In genomic region chr2:77263477-77264435, GRCm38 (mm10) we compare ENCODE assay signal across 12 mouse cellular contexts. TPM values are rescaled to one million over a fixed set of nuclear protein-coding genes. Genes with fewer than 3 reads are reported as not detected.
DNase-seq lines count a peak whose midpoint lies in the region; ATAC-seq and TF ChIP-seq lines count a peak whose summit lies in the region.
"Had no signal": no experiment of that assay in that cellular context is flagged by ENCODE, and none has a peak within 500 bp of the region (broad histone marks: within the 10 kb centered on the region; RNA-seq: fewer than 3 reads in every experiment).

No protein-coding gene starts in this region.

- no peak overlapping the region for H3K4me3 ChIP-seq in hindbrain, embryonic 15.5 days
- no peak overlapping the region for H3K4me3 ChIP-seq in hindbrain, embryonic 11.5 days (ENCODE audit: low read depth, low read length)
- H3K4me3 ChIP-seq in neural tube, embryonic 12.5 days = no peak overlapping the region
- no peak overlapping the region for H3K4me3 ChIP-seq in olfactory bulb, adult 2 months (ENCODE audit: insufficient read depth, low read depth, low read length)
- H3K4me3 ChIP-seq: limb, embryonic 13.5 days had no signal

- H3K36me3 ChIP-seq in hindbrain, embryonic 15.5 days = no peaks in the 10 kb centered on the region
- H3K36me3 ChIP-seq in hindbrain, embryonic 11.5 days (ENCODE audit: control insufficient read depth, insufficient read depth, low read length) = no peaks in the 10 kb centered on the region
- H3K36me3 ChIP-seq in neural tube, embryonic 12.5 days = no peaks in the 10 kb centered on the region
- H3K36me3 ChIP-seq: limb, embryonic 13.5 days had no signal

- 51% methylated on average over 11 of the region's 11 CpGs for WGBS in hindbrain, embryonic 15.5 days
- 59% methylated on average over 11 of the region's 11 CpGs for WGBS in hindbrain, embryonic 11.5 days
- 72% methylated on average over 11 of the region's 11 CpGs for WGBS in neural tube, embryonic 12.5 days
- WGBS in olfactory bulb, adult 2 months = 71% methylated on average over 11 of the region's 11 CpGs

- DNase-seq in hindbrain, embryonic 11.5 days (ENCODE audit: low spot score) = no peak
- no peak for DNase-seq in neural tube, embryonic 10.5 days (ENCODE audit: extremely low spot score, low spot score)
- DNase-seq in cerebellum, postnatal 14 days = peak; percentile 77 to 85
- no peak for DNase-seq in spleen, postnatal 14 days (ENCODE audit: low spot score in 2 of 2)
- DNase-seq in layer of hippocampus, adult 9-11 months = no peak
- DNase-seq: kidney, postnatal 14 days; lung, postnatal 4 days; thymus, postnatal 25 days had no signal

- no peak overlapping the region for H3K4me2 ChIP-seq in hindbrain, embryonic 15.5 days
- H3K4me2 ChIP-seq in hindbrain, embryonic 11.5 days (replicated peaks; ENCODE audit: low read depth, low read length) = no peak overlapping the region
- H3K4me2 ChIP-seq in neural tube, embryonic 12.5 days (replicated peaks) = no peak overlapping the region
- H3K4me2 ChIP-seq: limb, embryonic 13.5 days had no signal

- H3K9ac ChIP-seq in hindbrain, embryonic 15.5 days = no peak overlapping the region
- H3K9ac ChIP-seq in hindbrain, embryonic 11.5 days (ENCODE audit: low read depth, low read length) = no peak overlapping the region
- no peak overlapping the region for H3K9ac ChIP-seq in neural tube, embryonic 12.5 days
- H3K9ac ChIP-seq: limb, embryonic 13.5 days had no signal

- H3K9me3 ChIP-seq in hindbrain, embryonic 15.5 days = no peaks in the 10 kb centered on the region
- H3K9me3 ChIP-seq in hindbrain, embryonic 11.5 days (ENCODE audit: control insufficient read depth, low read length) = no peaks in the 10 kb centered on the region
- H3K9me3 ChIP-seq in neural tube, embryonic 12.5 days = no peaks in the 10 kb centered on the region
- H3K9me3 ChIP-seq: limb, embryonic 13.5 days had no signal

- TF ChIP-seq CTCF in olfactory bulb, adult 2 months (IDR thresholded peaks at IDR 0.05; ENCODE audit: insufficient read depth, low read depth, low read length) = no peak

- ATAC-seq in hindbrain, embryonic 15.5 days (ENCODE audit: low FRiP score, low read depth) = 0 out of 2 replicates have a peak, but pooled peaks have one; percentile 14
- no peak for ATAC-seq in hindbrain, embryonic 11.5 days (ENCODE audit: low FRiP score)
- ATAC-seq in neural tube, embryonic 12.5 days (ENCODE audit: low FRiP score, low read depth) = 0 out of 2 replicates have a peak, but pooled peaks have one; percentile 33

- H3K4me1 ChIP-seq in hindbrain, embryonic 15.5 days (replicated peaks) = peaks cover 42% of the 10 kb centered on the region
- no peaks in the 10 kb centered on the region; the same call in 1 of the 2 replicates for H3K4me1 ChIP-seq in hindbrain, embryonic 11.5 days (replicated peaks; ENCODE audit: control insufficient read depth, insufficient read depth, low read length)
- peaks cover 10% of the 10 kb centered on the region for H3K4me1 ChIP-seq in neural tube, embryonic 12.5 days
- H3K4me1 ChIP-seq in olfactory bulb, adult 2 months (ENCODE audit: control insufficient read depth, insufficient read depth, low read length) = peaks cover 12% of the 10 kb centered on the region

- no peak for TF ChIP-seq POLR2A in olfactory bulb, adult 2 months (IDR thresholded peaks at IDR 0.05; ENCODE audit: insufficient read depth, low read depth, low read length)

- no peaks in the 10 kb centered on the region for H3K27me3 ChIP-seq in hindbrain, embryonic 15.5 days
- no peaks in the 10 kb centered on the region for H3K27me3 ChIP-seq in hindbrain, embryonic 11.5 days (ENCODE audit: control insufficient read depth, insufficient read depth, low read length)
- H3K27me3 ChIP-seq in neural tube, embryonic 12.5 days (replicated peaks) = no peaks in the 10 kb centered on the region
- H3K27me3 ChIP-seq: limb, embryonic 13.5 days had no signal

- peak overlapping the region; percentile 48; the same call in 1 of the 2 replicates for H3K27ac ChIP-seq in hindbrain, embryonic 15.5 days (replicated peaks)
- H3K27ac ChIP-seq in hindbrain, embryonic 11.5 days (ENCODE audit: low read depth, low read length) = no peak overlapping the region
- no peak overlapping the region for H3K27ac ChIP-seq in neural tube, embryonic 12.5 days
- peak overlapping the region; percentile 59 for H3K27ac ChIP-seq in olfactory bulb, adult 2 months (ENCODE audit: insufficient read depth, low read depth, low read length)
- H3K27ac ChIP-seq: limb, embryonic 13.5 days had no signal

RNA-seq across cellular contexts. Expression of gene Sestd1, which starts 16.6 kb away (rescaled TPM):
- 28.1 and 30.5 TPM in 2 replicates for polyA plus RNA-seq in hindbrain, embryonic 15.5 days (2015; fragmentation: Nextera tagmentation; extraction: Ambion mirVana)
- 27.3 and 28.1 TPM in 2 replicates for polyA plus RNA-seq in hindbrain, embryonic 11.5 days (2014; fragmentation: Nextera tagmentation; extraction: Ambion mirVana)
- polyA plus RNA-seq in neural tube, embryonic 12.5 days (2016; fragmentation: Nextera tagmentation; extraction: Ambion mirVana) = 29.8 and 35.5 TPM in 2 replicates
- polyA plus RNA-seq in olfactory bulb, adult 2 months (2012; ENCODE audit: insufficient read depth, insufficient read length, low replicate concordance, missing spikeins) = 76.6 TPM in 1 of 2 replicates, not detected in the other

Comparison
In these comparisons a context has a peak if more than half of its experiments do, and no peak if none do; other contexts are left out.
1. H3K27ac ChIP-seq: peak in hindbrain, embryonic 15.5 days (single experiment) and olfactory bulb, adult 2 months (single experiment); none in hindbrain, embryonic 11.5 days (single experiment) and neural tube, embryonic 12.5 days (single experiment).
2. DNase-seq: peak in cerebellum, postnatal 14 days (2 of 2); none in hindbrain, embryonic 11.5 days (single experiment), neural tube, embryonic 10.5 days (single experiment), spleen, postnatal 14 days (0 of 2) and layer of hippocampus, adult 9-11 months (single experiment).